Mouse (Mus musculus) T-helper 2 cell (primary cell): ENCODE data around the gene R3hdm2.

ENCODE experiments used
- in situ Hi-C: fragments of 300-600 bp; cut with MboI, MseI; formaldehyde crosslinking; loops from one replicate; pipeline ENCODE4 v1.15.1; 2025; ENCODE audit warnings: high pct_unique_total_duplicates

The R3hdm2 gene

GRCm38 (mm10) chr10:127491128-127491512, 111.0 kb downstream of the R3hdm2 start:
- in situ Hi-C loops, result no loop called here

DNA sequence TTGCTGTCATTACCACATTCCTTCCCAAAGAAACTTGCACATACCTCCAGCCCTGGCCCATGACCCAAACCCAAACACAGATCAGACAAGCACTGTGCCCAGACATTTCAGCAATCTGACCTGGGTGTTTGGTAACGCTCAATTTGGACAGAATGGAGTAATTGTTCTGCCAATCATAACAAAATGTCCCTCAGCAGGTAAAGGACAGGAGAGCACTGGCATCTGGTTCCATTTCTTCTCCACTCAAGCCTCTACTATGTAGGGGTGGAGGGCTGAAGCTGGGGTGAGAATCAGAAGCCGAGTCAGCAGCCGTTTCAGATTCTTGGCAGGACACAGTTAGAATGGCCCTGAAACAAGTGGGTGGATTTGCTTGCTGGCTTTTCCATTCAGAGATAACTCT, 112.0 kb downstream of the R3hdm2 start:
- in situ Hi-C loops, result no loop called here

- in situ Hi-C loops, result no loop called here
These were observed 116.0 kb downstream of the R3hdm2 start for GRCm38 (mm10) chr10:127496156-127496555.

- in situ Hi-C loops, result no loop called here
These were observed 119.4 kb downstream of the R3hdm2 start for GRCm38 (mm10) chr10:127499516-127499915.

- in situ Hi-C loops, result no loop called here
These were observed 119.9 kb downstream of the R3hdm2 start for GRCm38 (mm10) chr10:127500042-127500441.

DNA sequence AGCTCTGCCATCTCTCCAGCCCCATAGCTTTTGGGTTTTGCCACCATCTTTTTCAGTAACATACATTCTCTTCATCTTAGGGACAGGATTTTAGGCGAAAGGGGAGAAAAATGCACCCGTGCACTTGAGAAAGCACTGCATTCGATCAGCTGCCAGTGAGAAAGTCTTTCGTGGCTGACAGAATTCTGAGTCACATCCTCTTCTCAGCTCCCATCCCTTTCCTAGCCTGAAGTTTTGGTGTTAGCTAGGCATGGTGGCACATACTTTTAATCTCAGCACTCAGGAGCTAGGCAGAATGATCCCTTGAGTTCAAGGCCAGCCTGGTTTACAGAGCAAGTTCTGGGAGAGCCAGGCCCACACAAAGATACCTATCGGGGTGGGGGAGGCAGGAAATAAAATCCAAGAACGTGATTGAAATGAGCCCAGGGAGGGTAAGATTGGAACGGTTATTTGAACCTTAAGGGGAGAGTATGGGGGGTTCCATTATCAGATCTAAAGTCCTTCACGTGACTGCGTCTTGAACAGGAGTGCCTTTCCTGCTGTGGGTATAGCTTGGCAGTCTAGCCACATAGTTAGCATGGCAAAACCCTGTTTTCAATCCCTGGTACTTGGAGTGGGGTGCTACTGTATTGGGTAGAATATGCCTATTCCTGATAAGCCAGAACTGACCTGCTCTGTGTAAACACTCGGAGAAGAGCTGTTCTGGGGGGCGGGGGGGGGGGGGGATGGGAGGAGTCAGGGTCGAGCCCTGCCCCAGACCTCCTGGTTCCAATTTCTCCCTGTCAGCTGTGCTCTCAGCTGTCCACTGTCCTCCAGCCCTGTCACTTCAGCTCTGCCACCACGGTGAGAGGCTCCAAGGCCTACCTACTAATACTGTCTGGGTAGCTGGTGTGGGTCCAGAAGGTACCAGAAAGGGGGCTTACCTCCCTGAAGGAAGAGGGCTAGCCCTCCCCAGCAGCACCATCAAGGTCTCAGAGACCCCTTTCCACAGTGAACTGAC, 121.1 kb downstream of the R3hdm2 start, which contains the start of gene Stac3:
Gene Stac3 (plus strand): TSS at position 793 of the 1,000 bp plus-strand sequence.
- in situ Hi-C loops, result no loop called here

GRCm38 (mm10) chr10:127508239-127508638, 128.1 kb downstream of the R3hdm2 start:
- in situ Hi-C loops, result loop anchor here (5.0 kb wide), 1 partner anchor 34 kb away; no protein-coding TSS in a partner anchor

DNA sequence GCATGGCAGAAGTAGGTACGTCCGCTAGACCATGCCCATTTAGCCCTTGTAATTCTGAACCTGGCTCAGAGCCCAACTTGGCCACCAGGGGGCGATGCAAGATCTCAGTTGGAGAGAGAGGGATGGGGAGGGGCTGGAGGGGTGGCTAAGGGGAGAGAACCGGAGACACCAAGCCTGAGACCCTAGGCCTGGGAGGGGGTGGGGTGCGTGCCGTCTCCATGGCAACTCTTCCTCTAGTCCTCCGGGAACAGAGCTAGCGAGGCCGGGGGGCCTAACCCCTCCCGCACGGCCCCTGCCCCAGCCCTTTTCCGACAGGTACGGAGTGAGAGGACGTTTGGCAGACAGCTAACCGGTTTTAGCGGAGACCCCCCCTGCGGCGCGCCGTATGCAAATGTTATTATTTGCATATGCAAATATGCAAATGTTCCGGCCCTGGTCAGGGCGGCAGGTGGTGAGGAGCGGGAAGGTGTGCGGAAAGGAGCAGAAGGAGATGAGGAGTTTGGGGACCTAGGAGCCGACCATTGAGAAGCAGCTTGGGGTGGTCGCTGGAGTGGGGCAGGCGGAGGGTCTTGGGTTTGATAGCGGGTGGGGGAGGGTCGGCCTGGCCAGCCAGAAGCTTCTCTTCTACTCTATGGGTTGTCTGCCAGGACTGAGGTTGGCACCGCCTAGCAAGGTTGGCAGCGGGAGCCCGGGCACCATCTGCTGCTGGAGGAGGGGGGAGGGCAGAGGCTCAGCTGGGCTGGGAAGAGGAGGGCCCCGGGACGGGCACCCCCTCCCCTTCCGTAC, 129.1 kb downstream of the R3hdm2 start:
- in situ Hi-C loops, result loop anchor here (5.0 kb wide), 1 partner anchor 33 kb away; no protein-coding TSS in a partner anchor

DNA sequence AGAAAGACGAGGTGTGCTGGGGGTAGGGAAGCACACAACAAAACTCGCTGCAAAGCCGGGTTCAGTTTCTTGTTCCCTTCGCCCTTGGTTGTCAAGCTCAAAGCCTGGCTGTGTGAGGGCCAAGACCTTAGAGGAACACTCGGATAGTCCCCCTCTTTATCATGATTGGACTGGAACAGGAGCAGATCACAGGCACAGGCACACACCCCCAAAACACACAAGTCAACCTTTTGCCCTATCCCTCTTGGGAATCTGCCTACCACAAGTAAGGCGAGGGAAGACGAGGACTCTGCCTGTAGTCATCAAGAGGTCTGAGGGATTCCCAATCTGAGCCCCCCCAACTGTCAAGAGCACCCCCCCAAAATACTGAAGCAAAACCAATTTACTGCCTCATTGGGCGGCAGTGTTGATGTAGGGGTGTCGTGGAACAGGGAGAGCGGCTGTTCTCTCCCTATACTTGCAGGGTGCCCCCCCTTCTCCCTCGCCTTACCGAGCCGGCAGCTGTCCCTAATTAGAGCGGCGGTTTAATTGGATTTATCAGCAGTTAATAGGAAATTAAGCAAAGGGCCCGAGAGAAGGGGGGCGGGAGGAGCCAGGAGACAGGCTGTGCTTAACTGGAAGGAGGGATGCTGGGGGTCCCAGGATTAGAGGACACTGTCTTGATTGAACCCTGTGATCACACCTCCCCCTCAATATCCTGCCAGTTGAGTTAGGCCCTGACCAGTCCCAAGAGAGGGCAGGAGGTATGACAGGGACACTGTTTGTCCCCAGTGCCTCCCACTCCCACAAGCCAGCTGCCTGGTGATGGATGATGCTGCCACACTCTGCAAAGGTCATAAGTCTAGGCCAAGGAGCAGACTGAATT, 129.9 kb downstream of the R3hdm2 start:
- in situ Hi-C loops, result loop anchor here (5.0 kb wide), 1 partner anchor 32 kb away; no protein-coding TSS in a partner anchor

- in situ Hi-C loops, result no loop called here
These were observed 130.9 kb downstream of the R3hdm2 start for GRCm38 (mm10) chr10:127510895-127511617.

- in situ Hi-C loops, result no loop called here
These were observed 131.6 kb downstream of the R3hdm2 start for GRCm38 (mm10) chr10:127511634-127512306.

DNA sequence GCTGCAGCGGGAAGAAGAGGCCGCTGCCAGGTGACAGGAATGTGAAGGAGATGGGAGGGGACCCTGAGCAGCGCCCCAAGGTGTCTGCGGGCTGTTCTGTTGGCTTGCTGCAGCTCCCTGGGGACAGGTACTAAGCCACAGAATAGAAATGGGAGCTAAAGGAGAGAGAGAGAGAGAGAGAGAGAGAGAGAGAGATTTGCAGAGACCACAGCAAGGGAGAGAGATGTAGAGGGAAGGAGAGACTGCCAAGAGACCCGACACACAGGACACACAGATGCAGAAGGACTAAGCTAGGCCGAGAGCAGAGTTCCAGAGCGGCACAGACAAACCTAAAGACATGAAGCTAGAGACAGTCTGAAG, 132.2 kb downstream of the R3hdm2 start:
- in situ Hi-C loops, result no loop called here

DNA sequence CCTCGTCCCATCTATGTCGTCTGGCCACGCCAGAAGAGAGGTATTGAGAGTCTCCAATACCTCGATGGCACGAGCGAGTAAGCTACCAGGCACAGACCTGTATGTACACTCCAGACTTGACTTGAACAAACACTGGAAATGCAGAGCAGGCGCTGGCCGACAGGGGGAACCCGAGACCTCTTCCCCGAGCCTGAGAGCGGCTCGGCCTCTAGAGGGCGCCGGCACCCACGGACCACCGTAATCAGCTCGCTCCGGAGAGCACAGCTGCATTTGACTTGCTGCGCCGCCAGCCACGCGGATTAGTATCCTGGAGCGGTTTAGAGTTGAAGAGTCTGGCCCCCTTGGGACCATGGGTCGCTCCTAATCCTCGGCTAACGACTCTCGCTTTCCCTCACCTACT, 132.7 kb downstream of the R3hdm2 start:
- in situ Hi-C loops, result no loop called here

DNA sequence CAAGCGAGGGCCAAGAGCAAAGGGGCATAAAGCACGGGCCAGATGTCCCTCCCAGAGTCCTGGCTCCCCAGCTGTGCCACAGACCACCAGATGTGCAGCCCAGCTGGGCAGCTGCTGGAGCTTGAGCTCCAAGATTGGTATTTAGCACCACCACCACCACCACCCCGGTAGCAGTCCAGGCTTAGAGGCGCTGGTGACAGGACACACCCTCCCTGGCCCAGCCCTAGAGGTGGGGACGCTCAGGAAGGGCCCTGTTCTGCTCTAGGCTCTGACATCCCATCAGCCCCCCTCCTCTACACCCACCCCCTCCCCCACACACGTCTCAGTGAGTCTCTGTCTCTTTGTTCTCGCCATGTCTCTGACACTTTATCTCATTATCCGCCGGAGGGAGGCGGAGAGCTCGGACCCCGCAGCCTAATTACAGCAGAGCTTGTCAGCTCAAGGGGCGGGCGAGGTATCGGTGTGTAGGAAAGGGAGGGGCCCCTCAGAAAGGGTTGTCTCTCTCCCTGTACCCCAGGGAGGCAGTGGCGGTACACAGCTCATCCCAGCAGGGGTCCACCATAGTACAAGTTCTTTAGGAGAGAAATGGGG, 133.5 kb downstream of the R3hdm2 start:
- in situ Hi-C loops, result no loop called here

DNA sequence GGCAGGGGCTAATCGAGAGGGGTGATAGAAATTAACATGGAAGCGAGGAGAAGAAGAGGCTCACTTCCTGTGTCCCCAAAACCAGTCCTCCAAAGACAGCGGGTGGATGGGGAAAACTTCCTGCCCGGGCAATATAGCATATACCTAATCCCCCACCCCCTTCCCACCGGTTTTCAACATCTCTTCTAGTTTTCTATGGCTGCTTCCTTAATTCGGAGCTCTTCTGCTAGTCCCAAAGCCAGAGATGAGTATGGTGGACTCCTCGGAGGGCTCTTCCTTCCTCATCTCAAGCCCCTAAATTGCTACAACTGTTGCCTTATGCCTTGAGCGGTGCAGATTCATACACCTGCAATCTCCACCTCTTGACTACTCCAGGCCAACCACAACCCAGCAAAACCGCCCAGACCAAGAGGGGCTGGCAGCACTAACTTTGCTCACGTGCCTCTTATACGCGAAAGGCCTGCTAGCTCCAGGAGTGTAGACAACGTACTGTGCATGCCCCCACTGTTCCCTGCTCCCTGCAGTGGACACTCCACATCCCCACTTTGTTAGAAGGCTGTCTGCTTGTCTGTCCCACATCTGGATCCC, 134.1 kb downstream of the R3hdm2 start:
- in situ Hi-C loops, result no loop called here

- in situ Hi-C loops, result no loop called here
These were observed 134.6 kb downstream of the R3hdm2 start, which contains the start of gene Ndufa4l2 for GRCm38 (mm10) chr10:127514764-127515163. Gene Ndufa4l2 (plus strand): TSS chr10:127514967.

DNA sequence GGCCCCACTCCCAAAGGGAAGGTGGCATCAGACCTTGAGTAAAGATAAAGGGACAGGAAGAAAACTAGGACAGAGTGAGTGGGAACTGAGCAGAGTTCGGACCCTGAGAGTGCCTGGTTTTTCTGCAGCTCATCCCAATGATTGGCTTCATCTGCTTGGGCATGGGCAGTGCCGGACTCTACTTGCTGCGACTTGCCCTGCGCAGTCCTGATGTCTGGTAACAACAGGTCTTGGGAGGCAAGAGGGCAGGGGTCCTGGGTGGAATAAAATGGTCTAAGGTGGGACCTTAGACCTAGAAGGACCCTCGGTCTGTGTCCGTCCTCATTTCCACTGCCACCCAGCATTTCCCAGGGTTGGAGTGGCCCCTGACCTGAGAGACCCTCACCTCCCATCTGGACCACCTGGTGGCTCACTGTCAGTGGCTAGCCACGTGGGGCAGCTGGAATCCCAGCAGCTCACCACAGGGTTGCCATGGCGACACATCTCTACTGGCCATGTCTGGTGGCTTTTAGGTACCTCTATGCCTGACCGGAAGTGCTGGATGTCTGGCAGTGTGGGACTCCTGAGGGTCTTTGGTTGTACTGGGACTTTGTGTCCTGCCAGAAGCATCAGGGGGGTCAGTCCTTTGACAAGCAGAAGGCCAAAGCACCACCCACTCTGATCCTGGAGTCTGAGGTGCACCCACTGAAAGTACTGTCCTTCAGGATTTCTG, 135.3 kb downstream of the R3hdm2 start:
- in situ Hi-C loops, result no loop called here

- in situ Hi-C loops, result no loop called here
These were observed 135.9 kb downstream of the R3hdm2 start for GRCm38 (mm10) chr10:127515983-127516459.
